Mouse (Mus musculus): ENCODE measurements at regions not wholly inside any gene's neighbourhood (a gene's known extent, or its start where the extent isn't known, plus 50 kb on each side); places are given as distances from the start of the nearest gene placed in this dataset.

- Histone ChIP-seq H3K4me3 (no peak overlapping the region), H3K4me2 (no peak overlapping the region), H3K9me3 (replicated peaks) (no peaks in the 10 kb centered on the region), H3K36me3 (ENCODE audit: poor library complexity, severe bottlenecking) (peaks cover 4% of the 10 kb centered on the region), H3K9ac (no peak overlapping the region), H3K27ac (peak overlapping the region; percentile 49; the same call in 1 of the 2 replicates), H3K27me3 (no peaks in the 10 kb centered on the region), H3K4me1 (peaks cover 13% of the 10 kb centered on the region)
- ATAC-seq = peak; percentile 93
- WGBS = 56% methylated on average over 7 of the region's 7 CpGs
Measured at GRCm38 (mm10) chr13:28481224-28481965, 224.1 kb downstream of the Gm11361 start.

GRCm38 (mm10) chr13:28466151-28466550, 208.8 kb downstream of the Gm11361 start:
- ATAC-seq = no peak
- H3K9ac ChIP-seq = no peak overlapping the region
- no peaks in the 10 kb centered on the region for H3K4me1 ChIP-seq
- H3K4me3 ChIP-seq = no peak overlapping the region
- H3K9me3 ChIP-seq (replicated peaks) = no peaks in the 10 kb centered on the region
- no peak overlapping the region for H3K27ac ChIP-seq
- no peaks in the 10 kb centered on the region for H3K27me3 ChIP-seq
- H3K4me2 ChIP-seq = no peak overlapping the region
- WGBS = 91% methylated on average over 2 of the region's 2 CpGs
- H3K36me3 ChIP-seq (ENCODE audit: poor library complexity, severe bottlenecking) = no peaks in the 10 kb centered on the region

GRCm38 (mm10) chr13:28465187-28465880, 208.0 kb downstream of the Gm11361 start:
- Histone ChIP-seq H3K27ac (peak overlapping the region; percentile 35; the same call in 1 of the 2 replicates), H3K9me3 (replicated peaks) (no peaks in the 10 kb centered on the region), H3K36me3 (ENCODE audit: poor library complexity, severe bottlenecking) (peaks cover 4% of the 10 kb centered on the region; the same call in 1 of the 2 replicates), H3K27me3 (no peaks in the 10 kb centered on the region), H3K9ac (no peak overlapping the region), H3K4me1 (no peaks in the 10 kb centered on the region), H3K4me3 (no peak overlapping the region), H3K4me2 (no peak overlapping the region)
- WGBS = 83% methylated on average over 2 of the region's 2 CpGs
- ATAC-seq = peak; percentile 51; the same call in 1 of the 2 replicates

- Histone ChIP-seq H3K4me1 (no peaks in the 10 kb centered on the region), H3K9me3 (replicated peaks) (no peaks in the 10 kb centered on the region), H3K4me3 (no peak overlapping the region), H3K36me3 (ENCODE audit: poor library complexity, severe bottlenecking) (peaks cover 7% of the 10 kb centered on the region; the same call in 1 of the 2 replicates), H3K27ac (no peak overlapping the region), H3K9ac (no peak overlapping the region), H3K27me3 (no peaks in the 10 kb centered on the region), H3K4me2 (no peak overlapping the region)
- WGBS = 94% methylated on average over 10 of the region's 10 CpGs
- no peak for ATAC-seq
Measured at GRCm38 (mm10) chr13:28461281-28461680, 204.0 kb downstream of the Gm11361 start.

DNA sequence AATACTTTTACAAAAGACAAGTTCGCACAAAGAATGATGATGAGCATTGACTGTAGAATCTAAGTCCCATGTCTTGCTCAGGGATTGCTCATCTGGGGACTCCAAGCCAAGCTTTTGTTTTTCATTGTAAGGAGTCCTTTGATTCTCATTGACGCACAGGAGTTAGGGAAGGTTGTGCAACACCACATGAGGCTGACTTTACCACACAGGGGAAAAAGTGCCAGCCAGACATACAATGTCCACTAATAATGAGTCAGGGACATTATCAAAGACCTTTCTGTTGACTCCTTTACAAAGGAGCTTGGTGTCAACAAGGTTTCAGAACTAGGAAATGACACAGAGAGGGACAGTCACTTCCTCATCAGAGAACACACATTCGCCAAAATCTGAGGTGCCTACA, 200.1 kb downstream of the Gm11361 start:
- Histone ChIP-seq H3K4me2 (no peak overlapping the region), H3K9ac (no peak overlapping the region), H3K27ac (no peak overlapping the region), H3K4me1 (peaks cover 15% of the 10 kb centered on the region), H3K36me3 (ENCODE audit: poor library complexity, severe bottlenecking) (peaks cover 7% of the 10 kb centered on the region), H3K4me3 (no peak overlapping the region), H3K9me3 (replicated peaks) (no peaks in the 10 kb centered on the region), H3K27me3 (no peaks in the 10 kb centered on the region)
- no peak for ATAC-seq
- 84% methylated on average over 3 of the region's 3 CpGs for WGBS

GRCm38 (mm10) chr13:28455878-28456277, 198.6 kb downstream of the Gm11361 start:
- H3K9me3 ChIP-seq (replicated peaks) = no peaks in the 10 kb centered on the region
- no peak overlapping the region for H3K27ac ChIP-seq
- ATAC-seq = no peak
- H3K27me3 ChIP-seq = no peaks in the 10 kb centered on the region
- 84% methylated on average over 3 of the region's 3 CpGs for WGBS
- peaks cover 9% of the 10 kb centered on the region for H3K36me3 ChIP-seq (ENCODE audit: poor library complexity, severe bottlenecking)
- no peak overlapping the region for H3K4me3 ChIP-seq
- H3K9ac ChIP-seq = no peak overlapping the region
- H3K4me1 ChIP-seq = peaks cover 22% of the 10 kb centered on the region
- H3K4me2 ChIP-seq = no peak overlapping the region

- H3K4me2 ChIP-seq = no peak overlapping the region
- no peak overlapping the region; the same call in 1 of the 2 replicates for H3K27ac ChIP-seq
- no peak overlapping the region for H3K4me3 ChIP-seq
- WGBS = 72% methylated on average over 10 of the region's 10 CpGs
- H3K9ac ChIP-seq = no peak overlapping the region
- no peak for ATAC-seq
- H3K27me3 ChIP-seq = no peaks in the 10 kb centered on the region
- peaks cover 3% of the 10 kb centered on the region; the same call in 1 of the 2 replicates for H3K36me3 ChIP-seq (ENCODE audit: poor library complexity, severe bottlenecking)
- no peaks in the 10 kb centered on the region for H3K9me3 ChIP-seq (replicated peaks)
- H3K4me1 ChIP-seq = peaks cover 27% of the 10 kb centered on the region
Measured at GRCm38 (mm10) chr13:28455016-28455415, 197.7 kb downstream of the Gm11361 start.

GRCm38 (mm10) chr13:28450699-28451445, 193.5 kb downstream of the Gm11361 start:
- peaks cover 3% of the 10 kb centered on the region; the same call in 1 of the 2 replicates for H3K36me3 ChIP-seq (ENCODE audit: poor library complexity, severe bottlenecking)
- H3K4me3 ChIP-seq = no peak overlapping the region
- H3K4me1 ChIP-seq = peaks cover 27% of the 10 kb centered on the region
- no peak overlapping the region for H3K9ac ChIP-seq
- 0 out of 2 replicates have a peak, but pooled peaks have one; percentile 38 for ATAC-seq
- no peaks in the 10 kb centered on the region for H3K27me3 ChIP-seq
- H3K27ac ChIP-seq = peak overlapping the region; percentile 44; the same call in 1 of the 2 replicates
- 27% methylated on average over 14 of the region's 14 CpGs for WGBS
- H3K4me2 ChIP-seq = no peak overlapping the region
- H3K9me3 ChIP-seq (replicated peaks) = no peaks in the 10 kb centered on the region

DNA sequence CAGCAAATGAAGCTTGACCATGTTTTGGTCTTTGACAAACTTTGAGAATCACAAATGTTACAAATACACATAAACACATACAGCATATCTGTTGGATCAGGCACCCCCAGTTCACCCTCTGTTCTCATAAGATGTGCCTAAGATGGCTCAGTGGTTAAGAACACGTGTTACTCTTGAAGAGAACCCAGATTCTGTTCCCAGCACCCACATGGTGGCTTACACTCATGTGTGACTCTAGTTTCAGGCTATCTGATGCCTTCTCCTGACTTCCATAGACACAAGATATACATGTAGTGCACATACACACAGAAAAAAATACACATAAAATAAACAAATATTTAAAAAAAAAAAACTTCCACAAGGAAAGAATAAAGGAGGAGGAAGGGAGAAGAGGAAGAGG, 191.7 kb downstream of the Gm11361 start:
- no peak overlapping the region for H3K4me2 ChIP-seq
- peaks cover 3% of the 10 kb centered on the region; the same call in 1 of the 2 replicates for H3K36me3 ChIP-seq (ENCODE audit: poor library complexity, severe bottlenecking)
- no peak for ATAC-seq
- H3K9ac ChIP-seq = no peak overlapping the region
- no peaks in the 10 kb centered on the region for H3K27me3 ChIP-seq
- H3K4me1 ChIP-seq = peaks cover 15% of the 10 kb centered on the region
- no peak overlapping the region for H3K27ac ChIP-seq
- no peaks in the 10 kb centered on the region for H3K9me3 ChIP-seq (replicated peaks)
- H3K4me3 ChIP-seq = no peak overlapping the region
- WGBS = 97% methylated on average over 1 of the region's 1 CpGs

GRCm38 (mm10) chr13:28442250-28442649, 184.9 kb downstream of the Gm11361 start:
- no peaks in the 10 kb centered on the region for H3K27me3 ChIP-seq
- no peak overlapping the region for H3K4me3 ChIP-seq
- no peak for ATAC-seq
- peaks cover 10% of the 10 kb centered on the region for H3K9me3 ChIP-seq (replicated peaks)
- H3K27ac ChIP-seq = no peak overlapping the region
- H3K4me1 ChIP-seq = no peaks in the 10 kb centered on the region
- H3K4me2 ChIP-seq = no peak overlapping the region
- H3K36me3 ChIP-seq (ENCODE audit: poor library complexity, severe bottlenecking) = peaks cover 6% of the 10 kb centered on the region; the same call in 1 of the 2 replicates
- H3K9ac ChIP-seq = no peak overlapping the region

DNA sequence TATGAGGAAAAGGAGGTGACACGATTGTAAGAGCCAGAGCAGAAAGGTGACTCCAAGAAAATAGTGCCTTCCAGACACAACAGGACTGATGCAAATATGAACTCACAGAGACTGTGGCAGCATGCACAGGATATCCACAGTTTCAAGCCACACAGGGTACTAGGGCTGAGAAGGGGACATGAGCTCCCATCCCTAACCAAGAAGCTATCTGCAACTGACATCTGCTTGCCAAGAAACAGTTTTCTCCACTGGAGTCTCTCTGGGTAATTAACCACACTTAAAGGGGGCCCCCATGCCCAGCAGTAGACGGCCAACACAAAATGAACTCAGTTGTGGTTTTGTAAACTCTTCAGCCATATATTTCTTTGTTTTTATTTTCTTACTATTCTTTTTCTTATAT, 176.1 kb downstream of the Gm11361 start:
- H3K9ac ChIP-seq = no peak overlapping the region
- no peaks in the 10 kb centered on the region for H3K9me3 ChIP-seq (replicated peaks)
- H3K4me2 ChIP-seq = no peak overlapping the region
- WGBS = 70% methylated on average over 2 of the region's 2 CpGs
- no peaks in the 10 kb centered on the region for H3K4me1 ChIP-seq
- H3K4me3 ChIP-seq = no peak overlapping the region
- H3K36me3 ChIP-seq (ENCODE audit: poor library complexity, severe bottlenecking) = no peaks in the 10 kb centered on the region
- no peak overlapping the region for H3K27ac ChIP-seq
- no peak for ATAC-seq
- H3K27me3 ChIP-seq = no peaks in the 10 kb centered on the region

DNA sequence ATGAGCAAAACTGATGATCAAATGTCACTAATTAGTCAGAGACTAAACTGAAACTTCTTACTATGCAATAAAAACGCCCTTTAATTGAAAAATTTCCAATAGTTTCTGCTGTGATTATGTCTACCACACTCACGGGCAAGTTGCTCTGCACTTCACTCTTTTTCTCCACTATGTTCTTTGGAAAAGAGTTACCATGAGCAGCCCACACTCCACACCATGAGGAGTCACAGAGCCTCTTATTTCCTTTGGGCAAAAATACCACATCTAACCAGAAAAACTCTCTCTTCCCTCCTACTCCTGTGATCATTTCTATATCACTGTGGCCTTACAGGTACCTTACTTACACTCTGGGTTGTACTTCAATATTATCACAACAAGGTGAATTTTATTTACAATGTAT, 174.7 kb downstream of the Gm11361 start:
- Histone ChIP-seq H3K36me3 (ENCODE audit: poor library complexity, severe bottlenecking) (no peaks in the 10 kb centered on the region), H3K4me2 (no peak overlapping the region), H3K4me3 (no peak overlapping the region), H3K4me1 (no peaks in the 10 kb centered on the region), H3K9ac (no peak overlapping the region), H3K9me3 (replicated peaks) (no peaks in the 10 kb centered on the region), H3K27ac (no peak overlapping the region), H3K27me3 (no peaks in the 10 kb centered on the region)
- 84% methylated on average over 2 of the region's 2 CpGs for WGBS
- no peak for ATAC-seq
